Mouse (Mus musculus): ENCODE data around the gene Pnpo.

The Pnpo gene

GRCm38 (mm10) chr11:96940578-96941465 is 3.0 kb downstream of the Pnpo start:
- ATAC-seq (ENCODE audit: insufficient number of reproducible peaks, low FRiP score, low TSS enrichment): no peak

- ATAC-seq (ENCODE audit: insufficient number of reproducible peaks, low FRiP score, low TSS enrichment): no peak
Measured at GRCm38 (mm10) chr11:96938426-96938800, 5.4 kb downstream of the Pnpo start.

- ATAC-seq (ENCODE audit: insufficient number of reproducible peaks, low FRiP score, low TSS enrichment): no peak
Measured at GRCm38 (mm10) chr11:96937549-96938425, 6.0 kb downstream of the Pnpo start.

GRCm38 (mm10) chr11:96935872-96936650 is 7.7 kb downstream of the Pnpo start:
- ATAC-seq (ENCODE audit: insufficient number of reproducible peaks, low FRiP score, low TSS enrichment): no peak

- ATAC-seq (ENCODE audit: insufficient number of reproducible peaks, low FRiP score, low TSS enrichment): no peak; the same call in 1 of the 2 replicates
Measured at GRCm38 (mm10) chr11:96934921-96935356, 8.8 kb downstream of the Pnpo start.

GRCm38 (mm10) chr11:96933562-96934276 is 10.1 kb downstream of the Pnpo start:
- ATAC-seq (ENCODE audit: insufficient number of reproducible peaks, low FRiP score, low TSS enrichment): no peak

GRCm38 (mm10) chr11:96931327-96932062 is 12.3 kb downstream of the Pnpo start:
- no peak for ATAC-seq (ENCODE audit: insufficient number of reproducible peaks, low FRiP score, low TSS enrichment)

- no peak for ATAC-seq (ENCODE audit: insufficient number of reproducible peaks, low FRiP score, low TSS enrichment)
Measured at GRCm38 (mm10) chr11:96929766-96930331, 13.9 kb downstream of the Pnpo start.

- ATAC-seq (ENCODE audit: insufficient number of reproducible peaks, low FRiP score, low TSS enrichment): no peak
Measured at GRCm38 (mm10) chr11:96929096-96929765, 14.6 kb downstream of the Pnpo start.

GRCm38 (mm10) chr11:96928691-96929090 is 15.1 kb downstream of the Pnpo start:
- no peak for ATAC-seq (ENCODE audit: insufficient number of reproducible peaks, low FRiP score, low TSS enrichment)

- no peak for ATAC-seq (ENCODE audit: insufficient number of reproducible peaks, low FRiP score, low TSS enrichment)
Measured at GRCm38 (mm10) chr11:96928088-96928487, 15.7 kb downstream of the Pnpo start, which contains the start of gene Prr15l. Gene Prr15l (plus strand): TSS chr11:96928104.

- no peak for ATAC-seq (ENCODE audit: insufficient number of reproducible peaks, low FRiP score, low TSS enrichment)
Measured at GRCm38 (mm10) chr11:96926587-96926986, 17.2 kb downstream of the Pnpo start.

- no peak for ATAC-seq (ENCODE audit: insufficient number of reproducible peaks, low FRiP score, low TSS enrichment)
Measured at GRCm38 (mm10) chr11:96925469-96926148, 18.2 kb downstream of the Pnpo start.

GRCm38 (mm10) chr11:96924861-96925260 is 18.9 kb downstream of the Pnpo start:
- no peak for ATAC-seq (ENCODE audit: insufficient number of reproducible peaks, low FRiP score, low TSS enrichment)

- ATAC-seq (ENCODE audit: insufficient number of reproducible peaks, low FRiP score, low TSS enrichment): no peak
Measured at GRCm38 (mm10) chr11:96919003-96919402, 24.8 kb downstream of the Pnpo start.

- ATAC-seq (ENCODE audit: insufficient number of reproducible peaks, low FRiP score, low TSS enrichment): no peak
Measured at GRCm38 (mm10) chr11:96917415-96917814, 26.4 kb downstream of the Pnpo start.

- no peak for ATAC-seq (ENCODE audit: insufficient number of reproducible peaks, low FRiP score, low TSS enrichment)
Measured at GRCm38 (mm10) chr11:96916885-96917396, 26.8 kb downstream of the Pnpo start.

All from cerebellum, adult (tissue).